Mouse (Mus musculus) liver, embryonic 14.5 days (tissue): Measurements from ENCODE around the gene Allc. TPM values are rescaled to one million over a fixed set of nuclear protein-coding genes. Genes with fewer than 3 reads are reported as not detected.

Experiments used
- ATAC-seq: fragments of 200-750 bp; cut with Nextera tagmentation; 2 replicates; pipeline ENCODE4 v1.8.0; 2017; ENCODE audit warnings: moderate number of reproducible peaks, mild to moderate bottlenecking, moderate library complexity; ENCODE audit not compliant: insufficient read depth
- DNase-seq, 3 experiments: peaks; one replicate each; pipeline ENCODE4 v3.0.0-alpha.2; 2012 to 2013; ENCODE audit warnings: low read depth in 3 of 3, low spot score in 3 of 3
- H3K27ac ChIP-seq: fragments of 300-500 bp; sonication (generic); 2 replicates; pipeline ENCODE4 v1.5.1; 2014; ENCODE audit warnings: moderate library complexity, mild to moderate bottlenecking, control low read depth, inconsistent platforms
- H3K27me3 ChIP-seq: fragments of 300-500 bp; sonication (generic); 2 replicates; pipeline ENCODE4 v1.6.1; 2014; ENCODE audit warnings: mild to moderate bottlenecking, low read length, moderate library complexity; ENCODE audit not compliant: control insufficient read depth, insufficient read depth
- H3K36me3 ChIP-seq: fragments of 300-500 bp; sonication (generic); replicated peaks from 2 replicates; pipeline ENCODE4 v1.6.1; 2014; ENCODE audit warnings: low read depth; ENCODE audit not compliant: control insufficient read depth, insufficient read depth
- H3K4me1 ChIP-seq, 2 experiments: fragments of 200-500 bp in 1 of 2; fragments of 300-500 bp in 1 of 2; sonication (generic) in 1 of 2; replicated peaks; 2 replicates each; pipeline ENCODE4 v1.6.1; 2012 to 2014; ENCODE audit warnings: antibody characterized with exemption in 1 of 2, inconsistent platforms in 1 of 2, low read length in 1 of 2; ENCODE audit not compliant: control insufficient read depth in 2 of 2, insufficient read depth in 2 of 2
- H3K4me2 ChIP-seq: fragments of 300-500 bp; sonication (generic); 2 replicates; pipeline ENCODE4 v1.6.1; 2014; ENCODE audit warnings: low read depth, mild to moderate bottlenecking, control low read depth, moderate library complexity
- H3K4me3 ChIP-seq, 2 experiments: fragments of 200-500 bp in 1 of 2; fragments of 300-500 bp in 1 of 2; sonication (generic) in 1 of 2; 2 replicates each; pipeline ENCODE4 v1.5.1; 2012 to 2014; ENCODE audit warnings: low read depth in 2 of 2, low read length in 2 of 2, mild to moderate bottlenecking in 2 of 2, control low read depth in 1 of 2, inconsistent platforms in 1 of 2, moderate library complexity in 1 of 2; ENCODE audit not compliant: insufficient read depth in 1 of 2
- H3K9ac ChIP-seq: fragments of 300-500 bp; sonication (generic); replicated peaks from 2 replicates; pipeline ENCODE4 v1.6.1; 2014; ENCODE audit warnings: mild to moderate bottlenecking, control low read depth, moderate library complexity
- H3K9me3 ChIP-seq: fragments of 300-500 bp; sonication (generic); 2 replicates; pipeline ENCODE4 v1.6.1; 2016; ENCODE audit warnings: low read length, mixed read lengths; ENCODE audit not compliant: control insufficient read depth
- CTCF ChIP-seq: IDR thresholded peaks from 2 replicates; pipeline ENCODE4 v1.5.1; 2016; ENCODE audit warnings: antibody characterized with exemption, low read depth, control low read depth
- EP300 ChIP-seq: IDR thresholded peaks from 2 replicates; pipeline ENCODE4 v1.6.1; 2016; ENCODE audit warnings: antibody characterized with exemption, low read depth
- WGBS: fragments of 180-500 bp; shearing (Covaris S2); extraction: QIAGEN DNeasy Blood & Tissue Kit; methylation state at CpG from one replicate; pipeline ENCODE4 v1.1.7; 2014; ENCODE audit not compliant: insufficient replicate concordance; 5-methylcytosine and 5-hydroxymethylcytosine counted together
- polyA plus RNA-seq, 2 experiments: library from polyadenylated mRNA; depleted of rRNA in 1 of 2; stranded (reverse) in 1 of 2; unstranded in 1 of 2; fragments of >200 nt; fragmentation: Nextera tagmentation in 1 of 2; extraction: Ambion mirVana in 1 of 2; gene quantifications; 2 replicates each; pipeline versions ENCODE4 v1.2.1 to v1.2.3; 2012 to 2014

Gene Allc
- not detected in 2 replicates for polyA plus RNA-seq (2012; rRNA removed)
- polyA plus RNA-seq (2014; fragmentation: Nextera tagmentation; extraction: Ambion mirVana): not detected in 2 replicates

- H3K4me2 ChIP-seq: no peak within 1 kb of the TSS
- no peak for ATAC-seq
- peaks cover 0 to 3% of the 10 kb centered on the region in 2 experiments; a peak in 1 of 4 replicates for H3K4me1 ChIP-seq
- no peak within 1 kb of the TSS for H3K27ac ChIP-seq
- TF ChIP-seq CTCF: no peak
- TF ChIP-seq EP300: no peak
- H3K27me3 ChIP-seq: no peaks in the 10 kb centered on the region
- no peaks in the 10 kb centered on the region for H3K9me3 ChIP-seq
- H3K4me3 ChIP-seq: no peak within 1 kb of the TSS
- DNase-seq: no peak
- H3K36me3 ChIP-seq: no peaks in the 10 kb centered on the region
- 65% methylated on average over 8 of the region's 8 CpGs for WGBS
- no peak within 1 kb of the TSS for H3K9ac ChIP-seq
Measured at GRCm38 (mm10) chr12:28582423-28582822, at the start of gene Allc. Allc (minus strand) TSS chr12:28582523.

GRCm38 (mm10) chr12:28628436-28628835 lies 46.1 kb upstream of the Allc start:
- DNase-seq: no peak
- Histone ChIP-seq H3K27me3 (no peaks in the 10 kb centered on the region), H3K9ac (no peak overlapping the region), H3K9me3 (no peaks in the 10 kb centered on the region), H3K27ac (no peak overlapping the region), H3K36me3 (peaks cover 51% of the 10 kb centered on the region), H3K4me2 (no peak overlapping the region), H3K4me3 (no peak overlapping the region), H3K4me1 (peaks cover 0 to 16% of the 10 kb centered on the region in 2 experiments; a peak in 3 of 4 replicates)
- WGBS: 71% methylated on average over 2 of the region's 2 CpGs
- no peak for ATAC-seq
- no peak for TF ChIP-seq CTCF

- H3K4me1 ChIP-seq: peaks cover 1 to 11% of the 10 kb centered on the region in 2 experiments; a peak in 3 of 4 replicates
- H3K4me2 ChIP-seq: no peak overlapping the region
- ATAC-seq: no peak
- H3K4me3 ChIP-seq: no peak overlapping the region
- peaks cover 37% of the 10 kb centered on the region for H3K36me3 ChIP-seq
- no peak overlapping the region for H3K27ac ChIP-seq
- WGBS: 50% methylated on average over 4 of the region's 4 CpGs
- no peak for DNase-seq
- no peaks in the 10 kb centered on the region for H3K9me3 ChIP-seq
- H3K27me3 ChIP-seq: no peaks in the 10 kb centered on the region
- H3K9ac ChIP-seq: no peak overlapping the region
- TF ChIP-seq CTCF (no peak), EP300 (no peak)
Measured at GRCm38 (mm10) chr12:28627092-28627491, 44.8 kb upstream of the Allc start.

- ATAC-seq: no peak
- Histone ChIP-seq H3K36me3 (peaks cover 20% of the 10 kb centered on the region), H3K4me2 (no peak overlapping the region), H3K9me3 (no peaks in the 10 kb centered on the region), H3K27me3 (no peaks in the 10 kb centered on the region), H3K4me1 (peaks cover 4 to 17% of the 10 kb centered on the region in 2 experiments; a peak in 3 of 4 replicates), H3K27ac (no peak overlapping the region), H3K4me3 (no peak overlapping the region), H3K9ac (no peak overlapping the region)
- no peak for TF ChIP-seq CTCF
- no peak for TF ChIP-seq EP300
- no peak for DNase-seq
- WGBS: 65% methylated on average over 7 of the region's 7 CpGs
Measured at GRCm38 (mm10) chr12:28625407-28625806, 43.1 kb upstream of the Allc start.

GRCm38 (mm10) chr12:28624251-28624650 lies 41.9 kb upstream of the Allc start:
- WGBS: 65% methylated on average over 2 of the region's 2 CpGs
- TF ChIP-seq CTCF (no peak), EP300 (no peak)
- Histone ChIP-seq H3K9ac (no peak overlapping the region), H3K27ac (no peak overlapping the region), H3K4me3 (no peak overlapping the region), H3K4me1 (peaks cover 4 to 17% of the 10 kb centered on the region in 2 experiments; a peak in 3 of 4 replicates), H3K27me3 (no peaks in the 10 kb centered on the region), H3K36me3 (peaks cover 9% of the 10 kb centered on the region), H3K9me3 (no peaks in the 10 kb centered on the region), H3K4me2 (no peak overlapping the region)
- DNase-seq (no peak), ATAC-seq (no peak)
